Mouse (Mus musculus): ENCODE data around the gene Foxs1. TPM values are rescaled to one million over a fixed set of nuclear protein-coding genes. Genes with fewer than 3 reads are reported as not detected.

Gene Foxs1
- polyA plus RNA-seq, 1 experiment from 2014 or later = 8.3 TPM

DNA sequence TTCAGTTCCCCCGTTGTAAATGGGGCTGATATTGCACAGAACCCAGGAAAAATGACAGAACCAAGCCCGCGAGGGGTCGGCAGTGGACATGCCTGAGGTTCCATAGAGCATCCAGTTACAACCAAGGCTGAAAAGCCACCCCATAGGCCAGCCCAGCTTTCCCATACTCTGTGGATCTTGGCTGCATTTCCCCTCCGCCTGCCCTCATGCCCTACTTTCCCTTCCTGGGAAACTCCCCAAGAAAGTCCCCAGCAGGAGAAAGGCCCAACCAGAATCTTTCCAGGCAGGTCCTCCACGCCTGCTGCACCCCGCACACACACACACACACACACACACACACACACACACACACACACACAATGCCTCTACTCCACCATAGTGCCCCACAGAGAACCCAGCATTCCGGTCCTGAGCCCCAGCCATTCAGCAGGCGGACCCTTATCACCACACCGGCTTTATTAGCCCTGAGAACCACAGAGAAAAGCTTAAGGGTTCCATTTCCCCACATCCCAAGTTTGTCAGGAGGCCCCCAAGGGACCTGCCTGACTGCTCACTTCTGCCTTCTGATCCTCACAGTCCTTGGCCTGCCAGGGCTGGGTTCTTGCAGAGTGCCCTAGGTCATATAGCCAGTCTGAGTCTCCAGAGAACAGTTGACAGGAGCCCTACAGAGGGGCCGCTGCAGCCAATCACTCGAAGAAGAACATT lies 1.4 kb downstream of the Foxs1 start:
- Histone ChIP-seq H3K4me3 (ENCODE audit: low read length) (peak overlapping the region; percentile 26), H3K4me1 (ENCODE audit: insufficient read depth, low read length) (peaks cover 47% of the 10 kb centered on the region), H3K27me3 (ENCODE audit: insufficient read depth, low read length) (0 out of 2 replicates have a peak, but pooled peaks cover 2% of the 10 kb centered on the region), H3K9me3 (ENCODE audit: low read length) (no peaks in the 10 kb centered on the region), H3K27ac (ENCODE audit: low read length) (peak overlapping the region; percentile 74), H3K9ac (replicated peaks; ENCODE audit: low read length) (peak overlapping the region; percentile 30), H3K36me3 (ENCODE audit: insufficient read depth, low read length) (no peaks in the 10 kb centered on the region), H3K4me2 (replicated peaks; ENCODE audit: low read depth, low read length) (peak overlapping the region; percentile 40)
- no peak for ATAC-seq (ENCODE audit: low FRiP score, low TSS enrichment)
- WGBS = 54% methylated on average over 10 of the region's 12 CpGs

DNA sequence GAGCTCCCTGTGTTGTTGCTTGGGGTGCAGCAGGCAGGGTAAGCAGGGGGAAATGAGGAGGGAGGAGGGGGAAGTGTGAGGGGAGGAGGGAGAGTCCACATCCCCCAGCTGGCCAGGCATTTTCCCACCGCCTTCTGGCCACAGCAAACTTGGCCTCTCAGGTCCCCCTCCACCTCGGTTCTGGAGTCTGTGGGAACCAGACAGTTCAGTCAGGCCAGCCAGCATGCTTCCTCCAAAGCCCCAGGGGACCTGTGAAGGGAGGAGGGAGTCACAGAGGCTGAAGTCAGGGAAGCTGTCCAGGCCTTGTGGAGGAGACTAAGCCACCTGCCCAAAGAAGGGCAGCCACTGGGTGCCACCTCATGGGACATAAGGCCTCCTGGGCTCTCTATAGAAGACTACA lies 2.7 kb downstream of the Foxs1 start:
- peak overlapping the region; percentile 34 for H3K4me2 ChIP-seq (replicated peaks; ENCODE audit: low read depth, low read length)
- ATAC-seq (ENCODE audit: low FRiP score, low TSS enrichment) = no peak
- WGBS = 27% methylated on average over 2 of the region's 2 CpGs
- no peaks in the 10 kb centered on the region for H3K36me3 ChIP-seq (ENCODE audit: insufficient read depth, low read length)
- peaks cover 58% of the 10 kb centered on the region for H3K4me1 ChIP-seq (ENCODE audit: insufficient read depth, low read length)
- H3K9me3 ChIP-seq (ENCODE audit: low read length) = no peaks in the 10 kb centered on the region
- H3K4me3 ChIP-seq (ENCODE audit: low read length) = 0 out of 2 replicates have a peak overlapping the region, but pooled peaks have one; percentile 1
- peak overlapping the region; percentile 74 for H3K27ac ChIP-seq (ENCODE audit: low read length)
- H3K27me3 ChIP-seq (ENCODE audit: insufficient read depth, low read length) = no peaks in the 10 kb centered on the region
- H3K9ac ChIP-seq (replicated peaks; ENCODE audit: low read length) = 0 out of 2 replicates have a peak overlapping the region, but pooled peaks have one; percentile 23

DNA sequence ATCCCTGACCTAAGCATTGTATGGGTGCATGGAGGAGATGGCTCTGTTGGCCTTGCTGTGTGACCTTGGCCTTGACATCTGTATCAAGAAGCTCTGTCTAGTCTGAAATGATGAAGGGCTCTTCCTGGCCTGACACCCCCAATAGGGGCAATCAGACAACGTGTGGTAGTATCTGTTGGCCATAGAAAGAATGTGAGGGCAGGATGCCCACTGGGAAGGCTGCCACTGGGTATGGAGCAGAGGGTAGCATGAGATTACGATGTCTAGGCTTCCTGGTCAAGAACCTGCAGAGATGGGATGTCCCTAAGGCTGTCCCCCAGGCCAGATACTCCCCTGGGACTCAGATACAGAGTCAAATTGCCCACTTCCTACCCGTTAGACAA lies 4.0 kb downstream of the Foxs1 start:
- Histone ChIP-seq H3K27ac (ENCODE audit: low read length) (peak overlapping the region; percentile 71), H3K4me1 (ENCODE audit: insufficient read depth, low read length) (peaks cover 71% of the 10 kb centered on the region), H3K4me2 (replicated peaks; ENCODE audit: low read depth, low read length) (no peak overlapping the region), H3K4me3 (ENCODE audit: low read length) (no peak overlapping the region), H3K27me3 (ENCODE audit: insufficient read depth, low read length) (no peaks in the 10 kb centered on the region), H3K9me3 (ENCODE audit: low read length) (no peaks in the 10 kb centered on the region), H3K9ac (replicated peaks; ENCODE audit: low read length) (no peak overlapping the region), H3K36me3 (ENCODE audit: insufficient read depth, low read length) (no peaks in the 10 kb centered on the region)
- ATAC-seq (ENCODE audit: low FRiP score, low TSS enrichment) = no peak
- WGBS = 69% methylated on average over 3 of the region's 3 CpGs

DNA sequence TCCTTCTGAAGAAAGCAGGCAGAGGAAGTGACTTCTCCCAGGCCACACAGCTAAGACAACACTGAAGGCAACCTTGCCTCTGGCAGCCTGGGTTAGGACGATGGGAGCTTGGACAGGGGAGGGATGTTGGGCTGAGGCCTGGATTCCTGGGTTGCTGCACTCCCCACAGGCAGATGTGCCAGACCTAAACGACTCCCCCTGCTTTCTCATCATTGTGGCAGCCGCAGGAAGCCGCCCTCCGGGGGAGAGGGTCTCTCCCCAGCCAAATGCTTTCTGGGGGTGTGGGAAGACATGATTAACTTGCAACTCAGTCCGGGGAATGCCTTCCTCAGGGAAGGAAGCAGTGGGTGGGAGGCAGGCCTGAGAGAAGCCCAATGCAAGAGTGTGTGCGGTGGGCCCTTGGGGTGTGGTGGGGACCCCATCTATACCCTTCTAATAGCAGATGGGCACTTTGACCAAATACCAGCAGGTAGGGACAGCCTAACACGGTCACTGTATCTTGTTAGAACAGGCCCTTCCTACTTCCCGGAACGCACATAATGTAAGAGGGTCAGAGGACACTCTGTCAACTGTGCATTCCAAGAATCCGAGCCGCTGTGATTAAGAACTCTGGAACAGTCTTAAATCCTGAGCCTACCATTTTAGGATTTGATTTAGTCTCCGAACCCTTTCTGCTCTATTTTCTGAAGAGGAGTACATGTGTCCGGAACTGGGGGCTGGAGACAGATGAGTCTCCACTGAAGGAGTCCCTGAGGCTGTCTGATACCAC lies 4.6 kb downstream of the Foxs1 start:
- Histone ChIP-seq H3K9me3 (ENCODE audit: low read length) (no peaks in the 10 kb centered on the region), H3K27me3 (ENCODE audit: insufficient read depth, low read length) (no peaks in the 10 kb centered on the region), H3K4me1 (ENCODE audit: insufficient read depth, low read length) (peaks cover 77% of the 10 kb centered on the region), H3K27ac (ENCODE audit: low read length) (peak overlapping the region; percentile 71), H3K4me2 (replicated peaks; ENCODE audit: low read depth, low read length) (no peak overlapping the region), H3K4me3 (ENCODE audit: low read length) (no peak overlapping the region), H3K36me3 (ENCODE audit: insufficient read depth, low read length) (no peaks in the 10 kb centered on the region), H3K9ac (replicated peaks; ENCODE audit: low read length) (no peak overlapping the region)
- no peak for ATAC-seq (ENCODE audit: low FRiP score, low TSS enrichment)
- WGBS = 25% methylated on average over 14 of the region's 14 CpGs

DNA sequence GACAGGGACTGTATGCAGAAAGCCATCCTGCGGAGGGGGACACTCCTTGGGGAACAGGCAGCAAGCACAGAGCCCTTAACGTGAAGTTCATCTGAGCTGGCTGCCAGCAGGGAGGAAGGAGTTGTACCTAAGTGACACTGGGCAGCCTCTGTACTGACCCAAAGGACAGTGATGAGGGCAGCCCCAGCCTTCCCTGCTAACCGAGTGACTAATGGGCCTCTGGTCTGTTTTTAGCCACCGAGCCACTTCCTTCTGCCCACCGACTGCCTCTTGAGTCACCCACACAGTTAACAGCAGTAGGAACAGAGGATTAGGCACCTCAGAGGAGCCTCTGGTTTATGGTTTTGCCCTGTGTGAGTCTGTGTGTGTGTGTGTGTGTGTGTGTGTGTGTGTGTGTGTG lies 5.6 kb downstream of the Foxs1 start:
- Histone ChIP-seq H3K4me3 (ENCODE audit: low read length) (no peak overlapping the region), H3K27ac (ENCODE audit: low read length) (peak overlapping the region; percentile 71; the same call in 1 of the 2 replicates), H3K4me1 (ENCODE audit: insufficient read depth, low read length) (peaks cover 70% of the 10 kb centered on the region), H3K36me3 (ENCODE audit: insufficient read depth, low read length) (no peaks in the 10 kb centered on the region), H3K4me2 (replicated peaks; ENCODE audit: low read depth, low read length) (no peak overlapping the region), H3K9ac (replicated peaks; ENCODE audit: low read length) (no peak overlapping the region), H3K9me3 (ENCODE audit: low read length) (no peaks in the 10 kb centered on the region), H3K27me3 (ENCODE audit: insufficient read depth, low read length) (no peaks in the 10 kb centered on the region)
- 43% methylated on average over 5 of the region's 5 CpGs for WGBS
- ATAC-seq (ENCODE audit: low FRiP score, low TSS enrichment) = no peak

DNA sequence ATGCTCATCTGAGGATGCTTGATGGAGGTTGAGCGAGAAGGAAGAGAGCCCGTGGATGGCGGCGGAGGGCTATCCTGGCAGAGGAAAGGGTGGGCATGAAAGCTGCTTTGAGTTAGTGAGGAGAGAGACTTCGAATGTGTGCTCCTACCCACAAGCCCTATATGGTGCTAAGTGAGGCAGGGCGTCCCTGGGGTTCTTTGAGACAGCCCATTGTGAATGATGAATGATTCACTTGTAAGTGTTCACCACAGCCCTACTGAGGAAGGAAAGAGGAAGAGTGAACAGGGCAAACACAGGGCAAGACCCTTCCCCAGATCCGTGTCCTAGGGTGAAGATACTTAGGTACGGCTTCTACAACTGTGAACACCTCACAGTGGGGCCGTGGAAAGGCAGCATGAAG lies 6.1 kb downstream of the Foxs1 start:
- no peaks in the 10 kb centered on the region for H3K9me3 ChIP-seq (ENCODE audit: low read length)
- WGBS = 68% methylated on average over 9 of the region's 9 CpGs
- H3K4me2 ChIP-seq (replicated peaks; ENCODE audit: low read depth, low read length) = no peak overlapping the region
- no peaks in the 10 kb centered on the region for H3K36me3 ChIP-seq (ENCODE audit: insufficient read depth, low read length)
- H3K27me3 ChIP-seq (ENCODE audit: insufficient read depth, low read length) = no peaks in the 10 kb centered on the region
- no peak overlapping the region for H3K9ac ChIP-seq (replicated peaks; ENCODE audit: low read length)
- ATAC-seq (ENCODE audit: low FRiP score, low TSS enrichment) = no peak
- peaks cover 70% of the 10 kb centered on the region for H3K4me1 ChIP-seq (ENCODE audit: insufficient read depth, low read length)
- H3K4me3 ChIP-seq (ENCODE audit: low read length) = no peak overlapping the region
- H3K27ac ChIP-seq (ENCODE audit: low read length) = no peak overlapping the region

DNA sequence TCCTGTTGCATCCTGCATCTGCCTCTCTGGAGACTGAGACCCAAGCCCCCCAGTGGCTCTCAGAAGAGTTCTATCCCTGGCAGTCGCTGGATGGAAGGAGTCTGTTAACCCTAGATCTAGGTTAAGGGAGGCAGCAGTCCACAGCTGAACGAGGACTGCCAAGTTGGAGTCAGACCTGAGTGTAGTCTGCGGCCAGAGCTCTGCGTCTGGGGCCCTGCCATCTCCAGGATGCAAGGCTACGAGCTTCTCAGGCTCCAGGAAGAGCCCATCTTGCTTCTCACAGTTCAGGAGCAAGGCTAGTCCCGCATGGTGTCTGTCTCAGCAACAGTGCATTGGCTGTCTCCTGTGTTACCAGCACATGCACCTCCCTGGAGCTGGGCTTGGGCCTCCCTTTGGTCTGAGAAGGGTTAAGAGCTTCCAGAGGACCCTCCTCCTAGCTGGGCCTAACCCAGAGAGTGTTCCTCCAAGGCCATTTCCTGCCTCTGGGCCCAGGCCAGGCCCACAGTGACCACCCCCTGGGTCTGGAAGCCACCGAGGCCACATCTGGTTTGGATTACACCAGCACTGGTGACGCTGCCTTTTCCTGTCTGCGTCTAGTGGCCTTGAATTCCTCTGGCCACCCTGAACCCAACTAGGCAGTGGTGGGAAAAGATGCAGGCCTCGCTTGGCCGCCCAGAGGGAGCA lies 7.7 kb downstream of the Foxs1 start:
- Histone ChIP-seq H3K27me3 (ENCODE audit: insufficient read depth, low read length) (no peaks in the 10 kb centered on the region), H3K36me3 (ENCODE audit: insufficient read depth, low read length) (no peaks in the 10 kb centered on the region), H3K4me3 (ENCODE audit: low read length) (no peak overlapping the region), H3K4me1 (ENCODE audit: insufficient read depth, low read length) (peaks cover 62% of the 10 kb centered on the region), H3K4me2 (replicated peaks; ENCODE audit: low read depth, low read length) (0 out of 2 replicates have a peak overlapping the region, but pooled peaks have one; percentile 5), H3K9me3 (ENCODE audit: low read length) (no peaks in the 10 kb centered on the region), H3K9ac (replicated peaks; ENCODE audit: low read length) (peak overlapping the region; percentile 47), H3K27ac (ENCODE audit: low read length) (peak overlapping the region; percentile 90)
- ATAC-seq (ENCODE audit: low FRiP score, low TSS enrichment) = peak; percentile 79
- 36% methylated on average over 11 of the region's 11 CpGs for WGBS

DNA sequence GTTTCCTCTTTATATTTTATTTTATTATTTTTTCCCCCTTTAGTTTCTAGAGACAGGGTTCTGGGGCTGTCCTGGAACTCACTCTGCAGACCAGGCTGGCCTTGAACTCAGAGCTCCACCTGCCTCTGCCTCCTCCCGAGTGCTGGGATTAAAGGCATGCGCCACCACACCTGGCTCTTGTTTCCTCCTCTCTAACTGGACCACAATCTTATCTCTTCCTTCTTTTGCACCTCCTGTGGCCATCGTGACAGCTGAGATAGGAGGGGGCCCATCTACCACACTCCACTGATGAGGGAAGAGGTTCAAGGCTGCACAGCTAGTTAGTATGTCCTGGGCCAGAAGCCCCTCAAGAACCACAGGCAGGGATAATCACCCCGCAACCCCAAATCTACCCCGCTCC lies 8.5 kb downstream of the Foxs1 start:
- Histone ChIP-seq H3K27ac (ENCODE audit: low read length) (peak overlapping the region; percentile 90), H3K36me3 (ENCODE audit: insufficient read depth, low read length) (no peaks in the 10 kb centered on the region), H3K4me3 (ENCODE audit: low read length) (no peak overlapping the region), H3K4me2 (replicated peaks; ENCODE audit: low read depth, low read length) (no peak overlapping the region), H3K4me1 (ENCODE audit: insufficient read depth, low read length) (peaks cover 55% of the 10 kb centered on the region), H3K27me3 (ENCODE audit: insufficient read depth, low read length) (no peaks in the 10 kb centered on the region), H3K9me3 (ENCODE audit: low read length) (no peaks in the 10 kb centered on the region), H3K9ac (replicated peaks; ENCODE audit: low read length) (no peak overlapping the region)
- 80% methylated on average over 5 of the region's 5 CpGs for WGBS
- ATAC-seq (ENCODE audit: low FRiP score, low TSS enrichment) = no peak

DNA sequence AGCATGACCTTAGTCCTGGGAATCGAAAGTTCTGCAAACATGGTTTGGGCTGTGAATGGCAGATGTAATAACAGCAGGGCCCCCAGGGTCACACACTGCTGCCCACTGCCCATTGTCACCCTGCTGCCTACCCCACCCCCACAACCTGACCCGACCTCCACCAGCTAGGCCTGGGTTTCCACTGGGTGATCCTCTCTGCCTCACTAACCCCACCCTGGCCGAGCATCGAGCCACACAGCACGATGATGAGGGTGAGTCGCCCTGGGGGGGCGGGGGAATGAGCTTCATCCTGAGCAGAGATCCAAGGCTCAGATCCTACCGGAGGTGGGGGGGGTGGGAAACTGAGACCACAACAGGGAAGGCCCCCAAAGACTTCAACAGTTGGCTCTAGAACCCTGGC lies 8.9 kb downstream of the Foxs1 start:
- H3K9ac ChIP-seq (replicated peaks; ENCODE audit: low read length) = no peak overlapping the region
- H3K36me3 ChIP-seq (ENCODE audit: insufficient read depth, low read length) = no peaks in the 10 kb centered on the region
- ATAC-seq (ENCODE audit: low FRiP score, low TSS enrichment) = peak; percentile 29; the same call in 1 of the 2 replicates
- H3K4me2 ChIP-seq (replicated peaks; ENCODE audit: low read depth, low read length) = no peak overlapping the region
- H3K4me1 ChIP-seq (ENCODE audit: insufficient read depth, low read length) = peaks cover 55% of the 10 kb centered on the region
- no peaks in the 10 kb centered on the region for H3K27me3 ChIP-seq (ENCODE audit: insufficient read depth, low read length)
- no peak overlapping the region for H3K27ac ChIP-seq (ENCODE audit: low read length)
- WGBS = 25% methylated on average over 8 of the region's 8 CpGs
- H3K9me3 ChIP-seq (ENCODE audit: low read length) = no peaks in the 10 kb centered on the region
- no peak overlapping the region for H3K4me3 ChIP-seq (ENCODE audit: low read length)
